Mouse (Mus musculus) embryonic facial prominence, embryonic 11.5 days (tissue): ENCODE data around the gene Ptgs1. TPM values are rescaled to one million over a fixed set of nuclear protein-coding genes. Genes with fewer than 3 reads are reported as not detected.

ENCODE experiments used
- ATAC-seq: fragments of 200-750 bp; cut with Nextera tagmentation; replicated peaks from 2 replicates; pipeline ENCODE4 v1.8.0; 2017; ENCODE audit warnings: low read depth; ENCODE audit not compliant: insufficient number of reproducible peaks, low FRiP score, low TSS enrichment
- DNase-seq: peaks from one replicate; pipeline ENCODE4 v3.0.0-alpha.2; 2015; ENCODE audit warnings: low spot score
- H3K27ac ChIP-seq: fragments of 300-500 bp; sonication (generic); replicated peaks from 2 replicates; pipeline ENCODE4 v1.5.1; 2014; ENCODE audit warnings: mild to moderate bottlenecking, low read depth, low read length, control low read depth
- H3K27me3 ChIP-seq: fragments of 300-500 bp; sonication (generic); 2 replicates; pipeline ENCODE4 v1.6.1; 2014; ENCODE audit warnings: mild to moderate bottlenecking, low read length, moderate library complexity, mixed read lengths; ENCODE audit not compliant: control insufficient read depth, insufficient read depth
- H3K36me3 ChIP-seq: fragments of 300-500 bp; sonication (generic); replicated peaks from 2 replicates; pipeline ENCODE4 v1.6.1; 2014; ENCODE audit warnings: low read depth, mild to moderate bottlenecking, low read length, moderate library complexity, mixed read lengths; ENCODE audit not compliant: control insufficient read depth, insufficient read depth
- H3K4me1 ChIP-seq: fragments of 300-500 bp; sonication (generic); 2 replicates; pipeline ENCODE4 v1.6.1; 2014; ENCODE audit warnings: low read length, mixed read lengths; ENCODE audit not compliant: control insufficient read depth, insufficient read depth
- H3K4me2 ChIP-seq: fragments of 300-500 bp; sonication (generic); 2 replicates; pipeline ENCODE4 v1.6.1; 2014; ENCODE audit warnings: low read depth, mild to moderate bottlenecking, control low read depth, low read length, moderate library complexity
- H3K4me3 ChIP-seq: fragments of 300-500 bp; sonication (generic); 2 replicates; pipeline ENCODE4 v1.5.1; 2014; ENCODE audit warnings: low read depth, low read length, control low read depth
- H3K9ac ChIP-seq: fragments of 300-500 bp; sonication (generic); replicated peaks from 2 replicates; pipeline ENCODE4 v1.6.1; 2014; ENCODE audit warnings: mild to moderate bottlenecking, control low read depth, low read length
- H3K9me3 ChIP-seq: fragments of 300-500 bp; sonication (generic); replicated peaks from 2 replicates; pipeline ENCODE4 v1.6.1; 2016; ENCODE audit warnings: mild to moderate bottlenecking, low read length, inconsistent platforms, mixed read lengths; ENCODE audit not compliant: control insufficient read depth
- WGBS: fragments of 180-500 bp; shearing (Covaris S2); extraction: QIAGEN DNeasy Blood & Tissue Kit; methylation state at CpG from one replicate; pipeline ENCODE4 v1.1.7; 2014; 5-methylcytosine and 5-hydroxymethylcytosine counted together
- polyA plus RNA-seq: library from polyadenylated mRNA; unstranded; fragments of >200 nt; fragmentation: Nextera tagmentation; extraction: Ambion mirVana; gene quantifications from 2 replicates; pipeline ENCODE4 v1.2.1, GENCODE M21; 2014

Ptgs1 gene
- polyA plus RNA-seq, 1 experiment from 2014 or later: 5.7 TPM

DNA sequence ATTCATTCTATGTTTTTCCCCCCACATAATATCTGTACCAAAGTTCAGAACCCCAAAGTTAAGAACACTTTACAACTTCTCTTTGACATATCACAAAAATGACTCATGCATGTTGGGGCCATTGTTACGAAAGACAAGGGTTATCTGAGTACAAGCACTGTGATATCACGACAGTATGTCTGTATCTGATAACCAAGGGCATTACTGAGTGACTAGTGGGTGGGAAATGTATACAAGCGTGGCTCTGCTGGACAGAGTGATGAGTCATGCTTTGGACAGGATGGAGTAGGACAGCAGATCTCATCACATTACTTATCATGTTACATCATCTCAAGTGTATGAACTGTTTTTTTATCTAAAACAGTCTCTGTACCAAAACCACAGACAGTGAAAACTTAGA is 48.5 kb downstream of the Ptgs1 start:
- no peak overlapping the region for H3K4me3 ChIP-seq
- H3K4me1 ChIP-seq: no peaks in the 10 kb centered on the region
- H3K36me3 ChIP-seq: no peaks in the 10 kb centered on the region
- H3K9ac ChIP-seq: no peak overlapping the region
- WGBS: 63% methylated on average over 3 of the region's 3 CpGs
- H3K4me2 ChIP-seq: no peak overlapping the region
- no peak for DNase-seq
- ATAC-seq: no peak
- H3K27ac ChIP-seq: no peak overlapping the region
- no peaks in the 10 kb centered on the region for H3K9me3 ChIP-seq
- no peaks in the 10 kb centered on the region for H3K27me3 ChIP-seq

GRCm38 (mm10) chr2:36281138-36281537 is 50.9 kb downstream of the Ptgs1 start:
- 88% methylated on average over 1 of the region's 1 CpGs for WGBS
- ATAC-seq: no peak
- H3K4me1 ChIP-seq: no peaks in the 10 kb centered on the region
- H3K9ac ChIP-seq: no peak overlapping the region
- H3K36me3 ChIP-seq: no peaks in the 10 kb centered on the region
- H3K9me3 ChIP-seq: no peaks in the 10 kb centered on the region
- H3K4me2 ChIP-seq: no peak overlapping the region
- no peaks in the 10 kb centered on the region for H3K27me3 ChIP-seq
- no peak overlapping the region for H3K27ac ChIP-seq
- no peak overlapping the region for H3K4me3 ChIP-seq
- DNase-seq: no peak

- H3K4me2 ChIP-seq: no peak overlapping the region
- no peaks in the 10 kb centered on the region for H3K9me3 ChIP-seq
- no peak overlapping the region for H3K9ac ChIP-seq
- DNase-seq (no peak), ATAC-seq (no peak)
- H3K4me3 ChIP-seq: no peak overlapping the region
- no peak overlapping the region for H3K27ac ChIP-seq
- WGBS: 78% methylated on average over 1 of the region's 1 CpGs
- no peaks in the 10 kb centered on the region for H3K36me3 ChIP-seq
- H3K27me3 ChIP-seq: no peaks in the 10 kb centered on the region
- H3K4me1 ChIP-seq: no peaks in the 10 kb centered on the region
Measured at GRCm38 (mm10) chr2:36282301-36282700, 52.1 kb downstream of the Ptgs1 start.

Other genes starting within 250 kb of the Ptgs1 start
- gene Ndufa8, start 181.0 kb upstream of the Ptgs1 start, polyA plus RNA-seq: 200 and 206 TPM in 2 replicates
- gene Morn5, start 181.0 kb upstream of the Ptgs1 start, polyA plus RNA-seq: not detected in 2 replicates
- gene Lhx6, start 125.0 kb upstream of the Ptgs1 start, polyA plus RNA-seq: 10.9 and 11.6 TPM in 2 replicates
- gene Mrrf, start 94.0 kb upstream of the Ptgs1 start, polyA plus RNA-seq: 33.8 and 39.3 TPM in 2 replicates
- 109 and 114 TPM in 2 replicates for gene Rbm18, start 93.7 kb upstream of the Ptgs1 start, polyA plus RNA-seq
- gene Olfr338, start 143.1 kb downstream of the Ptgs1 start, polyA plus RNA-seq: not detected in 2 replicates
- gene Olfr339, start 188.5 kb downstream of the Ptgs1 start, polyA plus RNA-seq: not detected in 2 replicates
- not detected in 2 replicates for gene Olfr340, start 222.2 kb downstream of the Ptgs1 start, polyA plus RNA-seq